Mouse (Mus musculus) Muller cell, postnatal 12 days (primary cell): ENCODE data around the gene Cped1.

Source experiments
- DNase-seq: peaks from one replicate; pipeline ENCODE4 v3.0.0-alpha.2; 2015; ENCODE audit errors: inconsistent ontology term

The Cped1 gene

DNA sequence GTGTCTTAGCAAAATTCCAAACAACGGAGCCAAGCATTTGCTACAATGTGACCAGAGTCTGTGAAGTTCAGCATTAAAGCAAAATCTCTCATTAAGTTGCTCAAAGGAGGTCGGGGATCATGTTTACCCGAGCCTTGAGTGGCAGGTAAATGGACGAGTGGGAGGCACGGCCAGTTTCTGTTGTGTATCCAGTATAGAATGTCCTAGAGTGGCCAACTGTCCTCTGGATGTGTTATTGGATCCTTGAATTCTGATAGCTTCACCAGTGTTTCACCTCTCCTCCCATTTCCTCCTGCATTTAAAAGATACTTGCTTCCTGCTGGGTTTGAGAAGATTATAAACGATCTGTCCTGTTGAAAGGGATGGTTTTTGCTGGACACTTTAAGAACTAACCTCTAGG lies 14.4 kb downstream of the Cped1 start:
- no peak for DNase-seq

- DNase-seq = peak; percentile 9
Observed at GRCm38 (mm10) chr6:22000881-22001280, 15.2 kb downstream of the Cped1 start.

- DNase-seq = no peak
Observed at GRCm38 (mm10) chr6:22001284-22001916, 15.7 kb downstream of the Cped1 start.

GRCm38 (mm10) chr6:22002521-22003199 lies 16.9 kb downstream of the Cped1 start:
- no peak for DNase-seq

DNA sequence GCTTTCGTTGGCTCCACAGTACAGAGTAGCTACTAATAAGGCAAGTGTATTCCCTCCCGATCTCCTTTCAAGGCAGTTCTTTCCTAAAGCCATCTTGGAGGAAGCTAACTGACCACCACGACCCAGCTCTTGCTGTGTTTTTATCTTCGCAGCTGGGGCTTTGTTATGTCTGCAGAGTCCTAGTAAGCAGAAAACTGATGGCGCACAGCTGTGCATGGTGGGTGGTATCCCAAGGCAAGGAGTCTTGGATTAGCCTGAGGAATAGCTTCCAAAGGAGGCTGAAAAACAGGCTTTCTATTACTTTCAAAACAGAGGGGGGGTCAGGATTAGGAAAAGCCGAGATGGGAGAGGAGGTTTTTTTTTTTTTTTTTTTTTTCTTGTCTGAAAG lies 17.5 kb downstream of the Cped1 start:
- no peak for DNase-seq

- DNase-seq = no peak
Observed at GRCm38 (mm10) chr6:22003959-22004543, 18.3 kb downstream of the Cped1 start.

DNA sequence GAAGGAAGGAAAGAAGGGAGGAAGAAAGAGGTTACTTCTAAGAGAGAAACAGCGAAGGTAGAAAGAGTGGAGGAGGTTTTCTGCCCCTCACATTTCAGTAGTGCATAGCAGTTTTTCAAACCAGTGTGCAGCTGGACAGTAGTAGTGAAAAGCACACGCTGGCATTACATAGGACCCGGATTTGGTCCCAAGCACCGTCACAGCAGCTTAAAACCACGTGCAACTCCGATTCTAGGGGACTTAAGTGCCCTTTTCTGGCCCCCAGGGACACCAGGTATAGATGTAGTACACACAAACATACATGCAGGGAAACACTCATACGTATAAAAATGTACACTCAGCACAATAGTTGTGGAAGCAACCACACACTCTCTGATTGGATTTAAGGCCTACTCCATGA lies 22.6 kb downstream of the Cped1 start:
- no peak for DNase-seq

DNA sequence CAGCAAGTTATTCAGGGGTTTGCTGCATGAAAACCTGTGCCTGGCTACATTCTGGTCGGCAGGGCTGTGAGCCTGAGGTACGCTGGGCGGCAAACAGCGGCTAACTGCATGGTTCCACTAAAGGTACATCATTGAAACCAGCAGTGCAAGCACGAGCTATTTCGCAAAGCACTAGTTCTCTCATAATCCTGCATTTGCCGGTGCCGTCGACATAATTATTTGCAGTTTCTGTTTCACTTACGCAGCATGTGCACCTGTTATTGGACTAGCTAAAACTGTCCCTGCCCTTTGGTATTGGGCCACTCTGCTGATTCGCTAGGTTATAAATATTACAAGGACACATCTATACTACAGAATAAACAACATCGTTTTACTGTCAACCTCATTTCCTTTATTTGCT lies 24.5 kb downstream of the Cped1 start:
- no peak for DNase-seq

DNA sequence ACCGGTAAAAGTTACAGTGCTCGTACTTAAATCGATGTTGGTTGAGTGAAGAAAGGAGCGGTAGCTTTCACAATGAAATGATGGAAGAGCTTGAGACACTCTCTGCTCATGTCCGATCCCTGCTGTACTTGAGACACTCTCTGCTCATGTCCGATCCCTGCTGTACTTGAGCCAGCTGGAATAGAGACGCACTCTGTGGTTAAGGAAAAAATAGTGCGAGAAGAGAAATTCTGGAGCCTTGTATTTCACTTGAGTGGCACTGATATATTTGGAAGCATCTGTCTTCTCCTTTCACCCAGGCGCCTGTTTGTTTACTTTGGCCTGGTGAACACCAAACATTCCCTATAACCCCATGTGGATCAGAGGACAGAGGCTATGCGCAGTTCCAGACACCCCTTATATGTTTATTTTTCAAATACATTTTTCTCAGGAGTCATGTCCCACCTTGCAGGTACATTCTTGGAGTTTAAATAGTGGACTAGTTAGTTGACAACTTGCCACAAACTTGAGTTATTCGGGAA lies 25.1 kb downstream of the Cped1 start:
- no peak for DNase-seq

- no peak for DNase-seq
Observed at GRCm38 (mm10) chr6:22011546-22011945, 25.8 kb downstream of the Cped1 start.

GRCm38 (mm10) chr6:22012099-22012498 lies 26.4 kb downstream of the Cped1 start:
- no peak for DNase-seq

DNA sequence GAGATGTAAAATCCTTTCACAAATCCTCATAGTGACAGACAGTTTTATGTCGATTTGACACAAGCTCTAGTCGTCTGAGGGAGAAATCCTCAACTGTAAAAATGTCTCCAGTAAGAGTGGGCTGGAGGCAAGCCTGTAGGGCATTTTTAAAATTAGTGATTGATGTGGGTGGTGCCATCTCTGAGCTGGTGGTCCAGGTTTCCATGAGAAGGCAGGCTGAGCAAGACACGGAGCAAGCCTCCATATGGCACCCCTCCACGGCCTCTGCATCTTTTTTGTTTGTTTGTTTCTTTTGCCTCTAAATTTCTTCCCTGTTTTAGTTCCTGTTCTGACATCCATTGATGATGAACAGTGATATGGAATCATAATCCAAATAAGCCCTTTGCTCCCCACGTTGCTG lies 26.8 kb downstream of the Cped1 start:
- DNase-seq = no peak

DNA sequence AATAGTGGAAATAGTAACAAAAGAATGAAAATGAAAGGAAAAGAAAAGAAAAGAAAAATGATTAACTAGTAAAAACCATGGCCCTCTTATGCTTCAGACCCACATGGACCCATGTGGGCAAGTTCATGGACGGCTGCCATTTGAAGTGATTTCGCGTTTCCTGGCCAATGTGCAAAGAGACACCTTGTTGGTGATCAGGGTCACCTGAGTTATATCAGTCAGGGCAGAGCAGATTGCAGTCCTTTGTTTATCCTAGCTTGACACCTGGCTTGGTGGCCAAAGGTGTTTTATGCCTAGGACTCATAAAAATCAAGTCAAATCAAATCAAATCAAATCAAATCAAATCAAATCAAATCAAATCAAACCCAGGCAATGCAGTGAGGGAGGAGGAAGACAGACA lies 27.7 kb downstream of the Cped1 start:
- no peak for DNase-seq

DNA sequence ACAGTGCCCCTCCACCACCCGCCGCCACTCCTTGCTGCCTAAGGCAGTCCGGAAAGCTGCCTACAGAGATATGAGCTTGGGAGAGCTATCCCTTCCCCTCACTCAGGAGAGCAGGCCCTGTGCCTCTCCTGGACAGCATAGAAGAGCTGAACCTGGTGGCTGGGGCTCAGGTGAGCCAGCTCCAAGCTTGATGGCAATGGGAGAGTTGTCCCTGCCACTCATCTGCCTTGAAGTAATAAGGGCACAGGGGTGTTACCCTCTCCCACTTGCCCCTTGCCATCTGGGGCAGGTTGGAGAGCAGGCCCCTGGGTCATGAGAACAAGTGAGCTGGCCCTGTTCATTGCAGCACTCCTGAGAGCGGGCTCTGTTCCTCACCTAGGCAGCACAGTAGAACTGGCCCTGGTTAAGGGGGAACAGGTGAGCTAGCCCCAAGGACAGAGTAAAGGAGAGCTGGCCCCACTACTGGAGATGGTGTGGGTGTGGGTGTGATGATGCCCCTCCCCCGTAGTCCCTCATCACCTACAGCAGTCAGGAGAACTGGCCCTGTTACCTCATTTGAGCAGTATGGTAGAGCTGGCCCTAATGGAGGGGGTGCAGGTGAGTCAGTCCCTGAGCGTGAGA lies 28.7 kb downstream of the Cped1 start:
- no peak for DNase-seq

DNA sequence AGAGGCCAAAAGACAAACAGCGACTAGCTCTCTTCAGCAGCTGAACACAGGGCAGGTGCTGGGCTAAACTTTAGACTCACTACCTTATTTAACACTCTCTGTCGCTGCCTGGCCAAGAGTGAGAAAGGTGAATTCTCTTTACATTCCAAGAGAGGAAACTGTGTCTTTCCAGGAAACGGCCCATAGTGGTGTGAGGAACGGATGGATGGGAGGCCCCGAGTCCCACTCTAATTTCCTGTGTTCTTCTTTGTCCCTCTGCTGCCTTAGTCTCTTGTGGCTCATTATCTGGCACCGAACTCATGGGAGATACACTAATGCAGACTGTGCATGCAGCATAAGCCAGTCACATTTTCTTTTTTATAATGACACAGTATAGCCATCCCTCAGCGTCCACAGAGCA lies 31.9 kb downstream of the Cped1 start:
- no peak for DNase-seq

DNA sequence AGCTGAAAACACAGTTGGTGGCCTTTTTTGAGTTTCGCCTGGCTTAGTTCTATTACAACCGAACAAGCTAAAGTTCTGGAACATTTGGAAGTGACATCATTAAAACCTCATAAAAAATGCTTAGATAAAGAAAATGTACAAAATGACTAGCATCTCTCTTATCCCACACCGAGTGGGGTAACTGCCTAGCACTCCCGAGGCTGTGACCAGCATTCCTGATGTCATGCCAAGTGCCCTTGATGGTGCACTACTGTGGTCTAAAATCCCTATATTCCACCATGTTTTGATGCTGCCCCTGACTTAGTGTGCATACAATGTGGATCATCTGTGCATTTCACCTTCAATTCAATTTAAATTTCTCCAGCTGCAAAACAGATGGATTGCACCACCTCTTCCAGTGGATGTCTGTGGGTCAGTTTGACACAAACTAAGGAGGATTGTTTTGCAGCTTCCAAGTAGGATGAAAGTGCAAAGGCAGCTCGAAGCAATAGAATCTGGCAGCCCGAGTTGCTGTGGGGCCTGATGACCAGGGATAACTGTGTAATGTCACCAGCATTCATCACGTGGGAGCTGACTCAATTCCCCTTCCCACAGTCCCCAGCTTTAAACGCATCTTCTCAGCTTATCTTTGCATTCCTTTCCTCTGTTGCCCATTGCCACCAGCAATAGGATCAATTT lies 33.2 kb downstream of the Cped1 start:
- DNase-seq = no peak

- DNase-seq = no peak
Observed at GRCm38 (mm10) chr6:22019637-22020036, 33.9 kb downstream of the Cped1 start.

DNA sequence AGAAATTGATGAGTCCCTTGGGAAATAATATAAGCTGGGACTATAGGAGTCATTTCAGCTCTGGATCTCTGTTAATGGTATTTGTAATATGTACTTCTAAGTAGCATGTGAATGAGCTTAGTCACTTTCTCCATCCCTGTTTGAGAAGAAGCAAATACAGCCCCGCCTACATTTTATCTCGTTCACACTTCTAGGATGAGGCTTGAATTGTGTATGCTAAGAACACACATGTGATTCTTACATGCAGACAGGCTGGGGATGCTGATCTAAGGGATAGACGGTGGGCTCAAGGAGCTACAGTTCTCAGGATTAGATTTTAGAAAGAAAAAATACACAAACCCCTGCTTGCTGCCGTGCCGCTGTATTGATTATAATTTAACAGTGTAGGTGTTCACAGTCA lies 35.0 kb downstream of the Cped1 start:
- DNase-seq = no peak

DNA sequence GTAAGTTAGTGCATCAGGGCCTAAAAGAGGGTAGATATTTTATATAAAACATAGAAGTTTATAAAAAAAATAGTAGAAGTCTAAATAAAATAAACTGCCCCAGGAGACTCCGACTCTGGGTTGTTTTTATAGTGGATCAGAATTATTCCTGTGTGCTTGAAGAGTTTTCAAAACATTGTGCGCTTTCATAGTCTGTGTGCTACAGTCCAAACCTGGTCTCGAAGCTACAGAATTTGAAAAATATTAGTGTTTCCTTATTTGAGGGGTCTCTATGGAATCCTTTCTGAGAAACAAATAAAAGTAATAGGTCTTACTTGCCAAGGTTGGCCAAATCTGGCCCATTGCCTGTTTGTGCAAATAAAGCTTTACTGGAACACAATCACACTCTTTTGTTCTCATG lies 35.6 kb downstream of the Cped1 start:
- no peak for DNase-seq

GRCm38 (mm10) chr6:22024168-22024567 lies 38.5 kb downstream of the Cped1 start:
- DNase-seq = no peak

GRCm38 (mm10) chr6:22025584-22026357 lies 40.1 kb downstream of the Cped1 start:
- DNase-seq = peak; percentile 19

DNA sequence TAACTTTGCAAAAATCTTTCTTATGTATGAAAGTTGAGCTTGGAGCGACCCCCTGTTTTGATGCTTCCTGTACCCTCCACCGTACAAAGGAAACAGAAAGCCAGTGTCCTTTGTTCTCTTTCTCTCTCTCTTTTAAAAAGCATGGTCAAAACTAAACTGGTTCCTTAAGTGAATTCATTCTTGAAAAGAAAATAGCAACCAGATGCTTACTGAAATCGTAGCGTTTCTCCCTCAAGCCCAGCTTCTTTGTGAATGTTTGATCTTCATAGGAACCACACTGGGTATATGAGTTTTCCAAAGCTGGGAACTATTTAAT lies 40.6 kb downstream of the Cped1 start:
- no peak for DNase-seq
